Mouse (Mus musculus) hindbrain, embryonic 12.5 days (tissue): ENCODE data around the gene Ifnb1. TPM values are rescaled to one million over a fixed set of nuclear protein-coding genes. Genes with fewer than 3 reads are reported as not detected.
"Not testable (repeated sequence)": the region's sequence is repeated elsewhere in the genome, so short reads cannot be mapped to it uniquely, and the experiment has no call there.

Experiments used
- ATAC-seq: fragments of 200-750 bp; cut with Nextera tagmentation; 2 replicates; pipeline ENCODE4 v1.8.0; 2017; ENCODE audit warnings: moderate TSS enrichment; ENCODE audit not compliant: low FRiP score
- H3K27ac ChIP-seq: fragments of 300-500 bp; sonication (generic); 2 replicates; pipeline ENCODE4 v1.5.1; 2016; ENCODE audit warnings: mild to moderate bottlenecking
- H3K27me3 ChIP-seq: fragments of 300-500 bp; sonication (generic); 2 replicates; pipeline ENCODE4 v1.6.1; 2016; ENCODE audit warnings: mild to moderate bottlenecking
- H3K36me3 ChIP-seq: fragments of 300-500 bp; sonication (generic); 2 replicates; pipeline ENCODE4 v1.6.1; 2016; ENCODE audit warnings: mild to moderate bottlenecking
- H3K4me1 ChIP-seq: fragments of 300-500 bp; sonication (generic); 2 replicates; pipeline ENCODE4 v1.6.1; 2016
- H3K4me2 ChIP-seq: fragments of 300-500 bp; sonication (generic); replicated peaks from 2 replicates; pipeline ENCODE4 v1.6.1; 2016; ENCODE audit warnings: mild to moderate bottlenecking
- H3K4me3 ChIP-seq: fragments of 300-500 bp; sonication (generic); 2 replicates; pipeline ENCODE4 v1.5.1; 2016; ENCODE audit warnings: mild to moderate bottlenecking
- H3K9ac ChIP-seq: fragments of 300-500 bp; sonication (generic); 2 replicates; pipeline ENCODE4 v1.6.1; 2016; ENCODE audit warnings: mild to moderate bottlenecking, moderate library complexity
- H3K9me3 ChIP-seq: fragments of 300-500 bp; sonication (generic); replicated peaks from 2 replicates; pipeline ENCODE4 v1.6.1; 2016; ENCODE audit warnings: mild to moderate bottlenecking
- WGBS: fragments of 180-500 bp; shearing (Covaris S2); methylation state at CpG from one replicate; pipeline ENCODE4 v1.1.7; 2016; 5-methylcytosine and 5-hydroxymethylcytosine counted together
- polyA plus RNA-seq: library from polyadenylated mRNA; unstranded; fragments of >200 nt; fragmentation: Nextera tagmentation; extraction: Ambion mirVana; gene quantifications from 2 replicates; pipeline ENCODE4 v1.2.1, GENCODE M21; 2016

Ifnb1 gene
- not detected in 2 replicates for polyA plus RNA-seq

DNA sequence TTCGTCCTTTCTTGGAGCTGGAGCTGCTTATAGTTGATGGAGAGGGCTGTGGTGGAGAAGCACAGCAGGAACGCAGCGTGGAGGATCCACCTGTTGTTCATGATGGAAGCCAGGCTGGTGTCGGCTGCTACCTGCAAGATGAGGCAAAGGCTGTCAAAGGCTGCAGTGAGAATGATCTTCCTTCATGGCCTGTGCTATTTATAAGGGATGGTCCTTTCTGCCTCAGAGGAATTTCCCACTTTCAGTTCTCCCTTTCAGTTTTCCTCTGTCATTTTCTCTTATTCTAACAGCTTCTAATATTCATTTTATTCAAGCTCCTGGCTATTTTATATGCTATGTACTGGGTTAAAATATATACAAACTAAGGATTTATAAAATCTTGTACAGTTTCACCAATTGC lies at the start of gene Ifnb1:
Ifnb1 (minus strand) TSS at position 101 of the 400 bp plus-strand sequence.
- no peak within 1 kb of the TSS for H3K27ac ChIP-seq
- no peak within 1 kb of the TSS for H3K4me3 ChIP-seq
- H3K4me1 ChIP-seq, result no peaks in the 10 kb centered on the region

DNA sequence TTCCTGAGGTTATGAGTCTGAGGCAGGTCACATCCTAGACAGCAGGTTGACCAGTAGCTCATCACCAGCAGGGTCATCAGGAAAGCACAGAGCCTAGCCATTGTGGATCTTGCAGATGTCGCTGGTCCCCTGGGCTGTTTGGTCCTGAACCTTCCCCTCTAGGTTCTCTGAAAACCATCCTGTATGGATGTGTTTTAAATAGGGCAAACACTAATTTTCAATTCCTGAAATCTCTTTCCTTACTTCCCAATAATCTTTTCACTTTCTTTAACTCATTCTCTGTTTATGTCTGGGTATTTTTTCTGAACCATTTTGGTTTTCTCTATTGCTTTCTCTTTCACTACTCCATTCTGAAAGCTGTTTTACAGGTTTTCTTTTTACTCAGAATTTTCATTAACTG lies 49.1 kb upstream of the Ifnb1 start, which contains the start of gene Ifna14:
Ifna14 (minus strand) TSS at position 101 of the 400 bp plus-strand sequence.
- WGBS, result 94% methylated on average over 1 of the region's 1 CpGs

More for the DNA sequence above, at the start of gene Ifnb1:
- Histone ChIP-seq H3K9ac (no peak within 1 kb of the TSS), H3K4me2 (no peak within 1 kb of the TSS), H3K36me3 (no peaks in the 10 kb centered on the region), H3K27me3 (no peaks in the 10 kb centered on the region), H3K9me3 (no peaks in the 10 kb centered on the region)
- 90% methylated on average over 4 of the region's 4 CpGs for WGBS
- no peak for ATAC-seq

DNA sequence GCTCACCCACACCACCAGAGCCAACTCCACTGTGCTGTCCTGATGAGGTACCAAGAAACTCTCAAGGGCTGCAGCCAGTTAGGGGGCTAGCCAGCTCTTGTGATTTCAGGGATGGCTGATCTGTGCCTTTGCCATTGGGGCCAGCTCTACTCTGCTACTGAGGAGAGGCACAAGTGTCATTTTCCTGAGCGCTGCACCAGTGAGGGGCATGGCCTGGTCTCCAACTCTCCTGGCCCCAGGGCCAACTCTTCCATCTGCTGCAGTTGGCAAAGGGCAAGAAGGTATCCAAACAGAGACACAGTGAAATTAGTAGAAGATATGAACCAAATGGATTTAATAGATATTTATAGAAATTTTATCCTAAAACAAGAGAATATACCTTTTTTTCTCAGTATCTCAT lies 39.2 kb upstream of the Ifnb1 start:
- Histone ChIP-seq H3K9ac (no peak overlapping the region), H3K36me3 (no peaks in the 10 kb centered on the region), H3K27ac (no peak overlapping the region), H3K4me2 (no peak overlapping the region), H3K9me3 (no peaks in the 10 kb centered on the region), H3K4me3 (no peak overlapping the region), H3K27me3 (no peaks in the 10 kb centered on the region), H3K4me1 (no peaks in the 10 kb centered on the region)
- 96% methylated on average over 1 of the region's 1 CpGs for WGBS
- ATAC-seq, result no peak

More for the DNA sequence above, 49.1 kb upstream of the Ifnb1 start, which contains the start of gene Ifna14:
- Histone ChIP-seq H3K4me3 (no peak within 1 kb of the TSS), H3K36me3 (no peaks in the 10 kb centered on the region), H3K9me3 (no peaks in the 10 kb centered on the region), H3K4me2 (no peak within 1 kb of the TSS), H3K27me3 (no peaks in the 10 kb centered on the region), H3K27ac (no peak within 1 kb of the TSS), H3K4me1 (no peaks in the 10 kb centered on the region), H3K9ac (no peak within 1 kb of the TSS)
- no peak for ATAC-seq

DNA sequence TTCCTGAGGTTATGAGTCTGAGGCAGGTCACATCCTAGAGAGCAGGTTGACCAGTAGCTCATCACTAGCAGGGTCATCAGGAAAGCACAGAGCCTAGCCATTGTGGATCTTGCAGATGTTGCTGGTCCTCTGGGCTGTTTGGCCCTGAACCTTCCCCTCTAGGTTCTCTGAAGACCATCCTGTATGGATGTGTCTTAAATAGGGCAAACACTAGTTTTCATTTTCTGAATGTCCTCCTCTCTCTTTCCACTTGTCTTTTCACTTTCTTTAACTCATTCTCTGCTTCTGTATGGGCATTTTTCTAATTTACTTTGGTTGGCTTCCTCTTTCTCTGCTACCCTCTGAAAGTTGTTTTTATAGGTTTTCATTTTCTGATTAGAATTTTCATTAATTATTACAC lies 35.6 kb upstream of the Ifnb1 start, which contains the start of gene Ifna15:
Ifna15 (minus strand) TSS at position 101 of the 400 bp plus-strand sequence.
- not testable (repeated sequence) for H3K27me3 ChIP-seq, H3K36me3 ChIP-seq, H3K4me3 ChIP-seq, H3K27ac ChIP-seq, H3K4me2 ChIP-seq, H3K9ac ChIP-seq, ATAC-seq, H3K9me3 ChIP-seq, H3K4me1 ChIP-seq

DNA sequence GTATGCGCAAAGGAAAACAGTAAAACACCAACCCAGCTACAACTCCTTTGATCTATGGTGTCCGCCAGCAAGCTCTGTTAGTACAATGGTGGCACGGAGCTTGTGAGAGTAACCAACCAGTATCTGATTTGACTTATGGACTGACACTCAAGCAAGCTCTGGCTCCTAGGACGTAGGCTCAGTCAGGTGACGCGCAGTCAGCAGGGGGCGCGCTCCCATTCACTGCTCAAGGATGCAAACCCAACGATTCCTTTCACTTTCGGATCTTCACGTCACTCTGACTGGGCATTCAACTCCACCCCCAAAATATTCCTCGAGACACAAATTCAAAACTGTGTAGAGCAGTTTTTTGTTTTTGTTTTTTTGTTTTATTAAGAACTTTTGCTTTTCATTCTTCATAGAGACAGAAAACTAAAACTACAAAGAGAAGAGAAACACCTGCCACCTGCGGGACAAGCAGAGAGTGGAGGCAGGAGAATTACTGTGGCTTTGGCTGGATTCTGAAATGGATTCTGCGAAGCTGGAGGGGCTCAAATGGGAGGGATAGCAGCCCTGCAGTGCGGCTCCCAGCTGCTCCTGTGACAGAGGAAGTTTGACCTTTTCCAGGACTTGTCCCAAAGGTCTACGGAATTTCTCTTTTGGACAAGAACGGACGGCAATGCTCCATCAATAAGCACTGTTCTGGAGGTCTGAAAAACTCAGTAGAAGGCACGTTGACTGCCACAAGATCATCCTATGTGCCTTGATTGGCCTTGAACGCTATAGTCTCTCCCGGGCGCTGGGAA lies 27.8 kb upstream of the Ifnb1 start:
- Histone ChIP-seq H3K27me3 (no peaks in the 10 kb centered on the region), H3K36me3 (no peaks in the 10 kb centered on the region), H3K27ac (no peak overlapping the region), H3K4me1 (no peaks in the 10 kb centered on the region), H3K4me2 (peak overlapping the region; percentile 40), H3K4me3 (peak overlapping the region; percentile 15), H3K9me3 (no peaks in the 10 kb centered on the region), H3K9ac (no peak overlapping the region)
- peak; percentile 46; the same call in 1 of the 2 replicates for ATAC-seq
- 35% methylated on average over 22 of the region's 22 CpGs for WGBS

DNA sequence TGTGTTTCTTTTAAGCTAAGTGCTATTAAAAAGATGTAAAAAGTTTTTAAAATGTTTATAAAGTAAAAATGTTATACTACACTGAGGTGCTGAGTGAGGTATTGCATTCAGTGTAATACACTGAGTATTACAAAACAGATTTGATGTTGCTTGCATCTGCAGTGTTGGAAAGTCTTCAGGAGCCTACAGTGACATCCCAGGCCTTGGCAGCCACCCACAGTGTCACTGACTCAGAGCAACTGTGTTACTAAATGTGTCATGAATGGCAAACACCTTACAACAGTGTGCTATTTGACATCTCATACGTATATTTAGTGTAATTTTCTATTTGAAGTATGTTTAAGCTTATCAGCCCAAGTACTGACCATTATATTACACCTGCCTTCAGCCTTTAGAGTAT lies 25.4 kb upstream of the Ifnb1 start:
- Histone ChIP-seq H3K9me3 (no peaks in the 10 kb centered on the region), H3K36me3 (no peaks in the 10 kb centered on the region), H3K27me3 (no peaks in the 10 kb centered on the region), H3K4me1 (no peaks in the 10 kb centered on the region), H3K4me2 (no peak overlapping the region), H3K9ac (no peak overlapping the region), H3K27ac (no peak overlapping the region), H3K4me3 (no peak overlapping the region)
- WGBS, result 90% methylated on average over 1 of the region's 1 CpGs
- no peak for ATAC-seq

DNA sequence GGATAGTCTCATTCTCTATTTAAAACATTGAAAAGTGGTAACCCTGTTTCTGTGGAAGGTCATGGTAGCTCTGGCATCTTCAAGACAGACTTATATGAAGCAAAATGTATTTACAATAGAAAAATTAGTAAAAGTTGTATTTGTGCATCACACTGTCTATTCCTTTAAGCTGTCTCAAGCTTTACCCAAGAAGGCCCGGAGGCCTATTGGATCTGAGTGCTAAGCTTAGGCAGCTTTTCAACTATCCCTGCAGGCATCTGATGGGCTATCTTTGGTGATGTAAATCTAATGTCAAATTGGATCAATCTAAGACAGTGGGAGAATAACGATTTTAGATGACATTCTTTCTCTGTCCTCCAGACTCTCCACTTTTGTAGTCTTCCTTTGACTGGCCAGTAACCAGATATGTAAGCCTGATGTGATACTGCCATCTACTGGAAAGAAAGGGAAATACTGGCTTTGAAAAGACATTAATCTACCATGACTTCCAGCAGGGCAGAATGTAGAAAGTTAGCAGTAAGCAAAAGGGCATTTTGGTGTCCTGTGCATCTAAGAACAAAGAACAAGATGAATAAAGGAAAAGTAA lies 21.2 kb upstream of the Ifnb1 start:
- H3K4me3 ChIP-seq, result no peak overlapping the region
- ATAC-seq, result peak; percentile 72
- 48% methylated on average over 2 of the region's 2 CpGs for WGBS
- no peak overlapping the region for H3K4me2 ChIP-seq
- no peak overlapping the region for H3K27ac ChIP-seq
- H3K36me3 ChIP-seq, result no peaks in the 10 kb centered on the region
- no peaks in the 10 kb centered on the region for H3K27me3 ChIP-seq
- no peaks in the 10 kb centered on the region for H3K9me3 ChIP-seq
- no peaks in the 10 kb centered on the region for H3K4me1 ChIP-seq
- H3K9ac ChIP-seq, result no peak overlapping the region

DNA sequence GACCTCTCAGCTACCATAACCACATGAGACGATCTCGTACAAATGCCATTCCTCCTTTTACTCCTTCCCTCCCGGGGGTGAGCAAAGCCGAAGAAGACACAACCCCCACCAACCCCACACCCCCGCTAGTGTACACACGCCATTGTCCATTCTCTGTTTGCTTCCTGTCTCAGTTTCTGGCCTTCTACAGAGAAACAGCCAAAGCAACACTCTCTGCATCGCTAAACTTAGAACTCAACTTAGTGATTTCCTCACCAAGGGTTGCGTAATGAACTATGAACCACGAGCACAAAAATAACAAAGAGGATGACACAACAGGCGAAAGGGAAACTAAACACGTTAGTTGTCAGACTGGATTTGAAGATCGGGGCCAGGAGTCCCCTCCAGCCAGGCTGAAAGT lies 14.8 kb upstream of the Ifnb1 start:
- Histone ChIP-seq H3K9me3 (no peaks in the 10 kb centered on the region), H3K9ac (no peak overlapping the region), H3K4me2 (no peak overlapping the region), H3K4me3 (no peak overlapping the region), H3K36me3 (no peaks in the 10 kb centered on the region), H3K4me1 (no peaks in the 10 kb centered on the region), H3K27me3 (no peaks in the 10 kb centered on the region), H3K27ac (no peak overlapping the region)
- 80% methylated on average over 12 of the region's 12 CpGs for WGBS
- ATAC-seq, result no peak

DNA sequence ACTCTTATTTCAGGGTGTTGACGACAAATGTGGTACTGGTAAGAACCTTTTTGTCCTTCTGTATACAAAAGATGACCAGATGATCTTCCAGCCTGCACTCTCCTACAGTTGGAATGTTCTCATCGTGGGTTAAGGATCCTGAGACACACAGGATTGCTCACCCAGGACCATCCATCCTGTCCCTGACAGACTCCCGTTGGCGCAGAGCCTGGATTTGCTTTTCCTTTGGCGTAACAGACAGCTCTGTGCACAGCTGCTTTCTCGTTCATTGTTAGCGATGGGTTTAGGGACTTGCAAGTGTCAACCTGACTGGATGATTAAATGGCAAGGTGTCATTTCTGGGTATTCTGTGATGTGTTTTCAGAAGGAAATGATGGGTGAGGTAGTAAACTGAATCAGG lies 14.1 kb upstream of the Ifnb1 start:
- H3K27me3 ChIP-seq, result no peaks in the 10 kb centered on the region
- H3K36me3 ChIP-seq, result no peaks in the 10 kb centered on the region
- no peaks in the 10 kb centered on the region for H3K9me3 ChIP-seq
- H3K4me1 ChIP-seq, result no peaks in the 10 kb centered on the region
- H3K4me2 ChIP-seq, result no peak overlapping the region
- no peak overlapping the region for H3K27ac ChIP-seq
- H3K4me3 ChIP-seq, result no peak overlapping the region
- 78% methylated on average over 7 of the region's 7 CpGs for WGBS
- no peak overlapping the region for H3K9ac ChIP-seq
- no peak for ATAC-seq

DNA sequence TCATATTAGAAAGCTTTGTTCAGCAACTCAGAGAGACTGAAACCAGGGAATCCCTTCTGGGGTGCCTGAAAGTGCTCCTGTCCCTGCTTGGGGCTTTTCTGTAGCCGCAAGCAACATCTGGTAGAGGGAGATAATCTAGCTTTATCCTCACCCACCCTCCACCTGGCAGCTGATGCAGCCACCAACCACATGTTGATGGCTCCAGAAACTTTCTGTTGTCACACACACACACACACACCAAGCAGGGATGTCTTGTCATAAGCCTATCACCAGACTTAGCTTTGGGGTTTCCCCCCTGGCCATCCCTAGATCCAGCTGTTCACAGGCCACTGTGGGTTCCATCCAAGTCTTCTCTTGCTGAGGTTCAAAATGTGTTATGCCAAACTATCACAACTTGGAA lies 13.2 kb upstream of the Ifnb1 start:
- H3K27me3 ChIP-seq, result no peaks in the 10 kb centered on the region
- no peak for ATAC-seq
- no peaks in the 10 kb centered on the region for H3K4me1 ChIP-seq
- H3K9me3 ChIP-seq, result no peaks in the 10 kb centered on the region
- no peak overlapping the region for H3K9ac ChIP-seq
- H3K36me3 ChIP-seq, result no peaks in the 10 kb centered on the region
- no peak overlapping the region for H3K4me2 ChIP-seq
- H3K27ac ChIP-seq, result no peak overlapping the region
- no peak overlapping the region for H3K4me3 ChIP-seq
- WGBS, result 100% methylated on average over 1 of the region's 1 CpGs

DNA sequence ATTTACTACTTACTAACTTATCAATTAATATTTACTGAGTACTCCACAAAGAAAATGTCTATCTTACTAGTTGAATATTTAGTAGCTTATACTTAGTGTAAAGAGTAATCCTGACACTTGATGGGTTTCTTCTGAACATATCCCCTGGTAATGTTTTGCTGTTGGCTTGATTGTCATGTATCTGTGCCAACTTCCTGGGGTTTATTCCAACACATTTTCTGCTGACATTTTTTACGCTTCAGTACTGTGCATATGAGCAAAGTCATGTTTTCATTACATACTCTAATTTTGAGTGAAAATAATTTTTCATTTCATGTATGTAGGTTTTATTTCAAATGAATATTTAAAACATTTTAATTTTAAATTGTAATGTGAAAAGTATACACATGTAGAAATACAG lies 12.3 kb upstream of the Ifnb1 start:
- no peaks in the 10 kb centered on the region for H3K36me3 ChIP-seq
- H3K27me3 ChIP-seq, result no peaks in the 10 kb centered on the region
- no peaks in the 10 kb centered on the region for H3K9me3 ChIP-seq
- H3K4me2 ChIP-seq, result no peak overlapping the region
- H3K4me1 ChIP-seq, result no peaks in the 10 kb centered on the region
- WGBS, result 90% methylated on average over 1 of the region's 1 CpGs
- H3K27ac ChIP-seq, result no peak overlapping the region
- ATAC-seq, result no peak
- no peak overlapping the region for H3K4me3 ChIP-seq
- H3K9ac ChIP-seq, result no peak overlapping the region

DNA sequence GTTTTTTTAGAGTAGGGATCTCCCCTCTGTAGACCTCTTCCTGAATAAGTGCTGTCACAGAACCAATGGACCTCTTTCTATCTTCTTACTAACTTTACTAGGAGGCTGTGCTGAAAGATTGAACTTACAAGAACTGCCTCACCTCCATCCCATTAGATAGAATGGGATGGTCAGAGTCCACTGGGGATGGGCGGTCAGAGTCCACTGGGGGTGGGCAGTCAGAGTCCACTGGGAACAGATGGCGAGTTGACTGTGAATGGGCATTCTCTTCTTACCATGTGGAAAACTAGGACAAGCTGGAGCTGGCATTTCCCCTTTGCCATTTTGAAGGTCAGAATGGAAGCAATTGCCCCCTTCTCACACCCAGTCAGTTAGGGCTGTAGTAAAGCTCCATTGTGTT lies 10.9 kb upstream of the Ifnb1 start:
- Histone ChIP-seq H3K9ac (no peak overlapping the region), H3K4me1 (no peaks in the 10 kb centered on the region), H3K9me3 (no peaks in the 10 kb centered on the region), H3K27ac (no peak overlapping the region), H3K27me3 (no peaks in the 10 kb centered on the region), H3K36me3 (no peaks in the 10 kb centered on the region), H3K4me2 (no peak overlapping the region), H3K4me3 (no peak overlapping the region)
- WGBS, result 96% methylated on average over 2 of the region's 2 CpGs
- ATAC-seq, result no peak

DNA sequence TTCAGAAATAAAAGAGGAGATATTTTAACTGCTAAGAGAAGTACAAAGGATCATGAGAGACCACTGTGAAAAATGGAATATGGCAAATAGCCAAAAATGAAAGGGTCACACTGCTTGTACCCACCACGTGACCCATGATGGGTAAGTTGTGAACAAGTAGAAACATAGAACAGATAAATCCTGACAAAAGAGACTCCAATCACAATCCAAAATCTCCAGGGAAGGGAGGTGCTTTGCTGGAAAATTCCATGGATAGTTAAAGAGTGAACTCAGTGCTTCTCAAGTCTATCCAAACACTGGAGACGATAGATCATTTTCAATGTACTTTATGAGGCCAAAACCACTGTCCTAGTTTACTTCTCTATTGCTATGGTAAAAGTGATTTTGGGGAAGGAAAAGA lies 8.3 kb upstream of the Ifnb1 start:
- no peaks in the 10 kb centered on the region for H3K9me3 ChIP-seq
- 87% methylated on average over 2 of the region's 2 CpGs for whole genome bisulfite sequencing
- no peaks in the 10 kb centered on the region for H3K4me1 ChIP-seq
- no peak overlapping the region for H3K9ac ChIP-seq
- H3K4me3 ChIP-seq, result no peak overlapping the region
- ATAC-seq, result no peak
- no peaks in the 10 kb centered on the region for H3K36me3 ChIP-seq
- no peaks in the 10 kb centered on the region for H3K27me3 ChIP-seq
- H3K27ac ChIP-seq, result no peak overlapping the region
- no peak overlapping the region for H3K4me2 ChIP-seq
